Mouse (Mus musculus) myocyte (in vitro differentiated cells): ENCODE data around the gene Znhit3.
A peak's percentile ranks its signal among the peaks of the same experiment; 100 is the strongest.

ENCODE experiments used
- POLR2A ChIP-seq: IDR thresholded peaks from one replicate; pipeline ENCODE4 v1.6.1; 2011; ENCODE audit warnings: low read depth, mild to moderate bottlenecking, control low read depth, moderate library complexity; ENCODE audit not compliant: insufficient read length
- SRF ChIP-seq: IDR thresholded peaks from one replicate; pipeline ENCODE4 v1.6.1; 2011; ENCODE audit warnings: low read depth; ENCODE audit not compliant: control insufficient read depth, insufficient read length
- TCF12 ChIP-seq: IDR thresholded peaks from one replicate; pipeline ENCODE4 v1.6.1; 2011; ENCODE audit warnings: mild to moderate bottlenecking, control low read depth; ENCODE audit not compliant: poor library complexity, insufficient read depth, severe bottlenecking
- USF1 ChIP-seq: IDR thresholded peaks from one replicate; pipeline ENCODE4 v1.6.1; 2011; ENCODE audit warnings: low read depth, mild to moderate bottlenecking, control low read depth, moderate library complexity

- TF ChIP-seq USF1 (no peak), SRF (no peak), POLR2A (peak; percentile 80), TCF12 (no peak)
Measured at GRCm38 (mm10) chr11:84879772-84880464, 36.2 kb downstream of the Znhit3 start, which contains the start of the genes Myo19 and Pigw.
